Mouse (Mus musculus) testis, adult 2 months (tissue): ENCODE results near the gene 1700001P01Rik. TPM values are rescaled to one million over a fixed set of nuclear protein-coding genes. Genes with fewer than 3 reads are reported as not detected.
A peak's percentile ranks its signal among the peaks of the same experiment; 100 is the strongest.
"Not testable (repeated sequence)": the region's sequence is repeated elsewhere in the genome, so short reads cannot be mapped to it uniquely, and the experiment has no call there.

Source experiments
- H3K27ac ChIP-seq: fragments of 200-500 bp; 2 replicates; pipeline ENCODE4 v1.5.1; 2012; ENCODE audit warnings: low read depth, low read length; ENCODE audit not compliant: control insufficient read depth, insufficient read depth
- H3K27me3 ChIP-seq: fragments of 200-500 bp; 2 replicates; pipeline ENCODE4 v1.6.1; 2012; ENCODE audit warnings: mild to moderate bottlenecking, low read length, moderate library complexity; ENCODE audit not compliant: control insufficient read depth, insufficient read depth
- H3K36me3 ChIP-seq: fragments of 200-500 bp; 2 replicates; pipeline ENCODE4 v1.6.1; 2012; ENCODE audit warnings: mild to moderate bottlenecking, low read length; ENCODE audit not compliant: control insufficient read depth, insufficient read depth
- H3K4me1 ChIP-seq: fragments of 200-500 bp; 2 replicates; pipeline ENCODE4 v1.6.1; 2012; ENCODE audit warnings: low read length; ENCODE audit not compliant: control insufficient read depth, insufficient read depth
- H3K4me3 ChIP-seq: fragments of 200-500 bp; 2 replicates; pipeline ENCODE4 v1.5.1; 2012; ENCODE audit warnings: low read depth, mild to moderate bottlenecking, low read length, moderate library complexity, mixed read lengths; ENCODE audit not compliant: control insufficient read depth
- CTCF ChIP-seq: fragments of 200-500 bp; IDR thresholded peaks from 2 replicates; pipeline ENCODE4 v1.5.1; 2012; ENCODE audit warnings: low read depth, mild to moderate bottlenecking, inconsistent platforms, low read length, moderate library complexity; ENCODE audit not compliant: control insufficient read depth, insufficient read depth, insufficient replicate concordance
- POLR2A ChIP-seq: fragments of 200-500 bp; IDR thresholded peaks from 2 replicates; pipeline ENCODE4 v1.6.1; 2012; ENCODE audit warnings: low read depth, mild to moderate bottlenecking, inconsistent platforms, low read length, moderate library complexity; ENCODE audit not compliant: control insufficient read depth
- polyA plus RNA-seq: library from polyadenylated mRNA; depleted of rRNA; stranded (reverse); fragments of >200 nt; gene quantifications from 2 replicates; pipeline ENCODE4 v1.2.3, GENCODE M21; 2012; rRNA removed

Gene 1700001P01Rik
- polyA plus RNA-seq, 1 experiment, result 181 TPM

DNA sequence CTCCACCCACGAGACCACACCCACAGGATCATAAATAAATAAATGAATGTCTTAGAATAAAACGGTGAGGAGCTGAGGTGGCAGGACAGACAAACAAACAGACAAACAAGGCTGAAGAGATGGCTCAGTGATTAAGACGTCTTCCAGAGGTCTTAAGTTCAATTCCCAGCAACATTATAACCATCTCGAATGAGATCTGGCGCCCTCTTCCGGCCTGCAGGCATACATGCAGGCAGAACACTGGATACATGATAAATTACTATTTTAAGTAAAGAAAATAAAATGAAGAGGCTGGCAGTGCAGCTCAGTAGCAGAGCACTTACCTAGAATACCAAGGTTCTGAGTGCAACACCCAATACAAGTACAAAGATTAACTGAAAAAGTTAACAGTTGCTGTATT is 37.0 kb downstream of the 1700001P01Rik start:
- no peak overlapping the region for H3K27ac ChIP-seq
- H3K36me3 ChIP-seq, result no peaks in the 10 kb centered on the region
- H3K27me3 ChIP-seq, result no peaks in the 10 kb centered on the region
- TF ChIP-seq POLR2A (no peak), CTCF (peak; percentile 37; the same call in 1 of the 2 replicates)
- peaks cover 8% of the 10 kb centered on the region for H3K4me1 ChIP-seq
- H3K4me3 ChIP-seq, result no peak overlapping the region

DNA sequence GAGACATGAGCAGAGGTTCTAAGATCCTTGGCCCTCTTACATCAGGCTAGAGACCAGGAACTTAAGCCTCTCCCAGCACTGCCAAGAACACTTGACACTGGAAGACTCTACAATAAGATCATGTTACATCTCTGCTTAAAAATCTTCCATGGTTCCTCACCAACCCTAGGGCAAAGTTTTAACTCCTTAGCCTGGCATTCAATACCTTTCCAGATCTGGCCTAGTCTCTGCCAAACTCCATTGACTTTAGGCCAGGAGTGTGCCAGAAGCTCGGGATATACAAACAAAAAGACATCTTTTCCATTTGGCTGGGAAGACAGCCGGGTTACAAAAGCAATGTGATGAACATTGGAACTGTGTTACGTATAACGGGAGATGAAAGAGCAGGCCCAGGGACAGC is 38.1 kb downstream of the 1700001P01Rik start:
- Histone ChIP-seq H3K27ac (no peak overlapping the region), H3K4me3 (no peak overlapping the region), H3K36me3 (no peaks in the 10 kb centered on the region), H3K27me3 (no peaks in the 10 kb centered on the region), H3K4me1 (no peaks in the 10 kb centered on the region)
- TF ChIP-seq CTCF (no peak), POLR2A (no peak)

DNA sequence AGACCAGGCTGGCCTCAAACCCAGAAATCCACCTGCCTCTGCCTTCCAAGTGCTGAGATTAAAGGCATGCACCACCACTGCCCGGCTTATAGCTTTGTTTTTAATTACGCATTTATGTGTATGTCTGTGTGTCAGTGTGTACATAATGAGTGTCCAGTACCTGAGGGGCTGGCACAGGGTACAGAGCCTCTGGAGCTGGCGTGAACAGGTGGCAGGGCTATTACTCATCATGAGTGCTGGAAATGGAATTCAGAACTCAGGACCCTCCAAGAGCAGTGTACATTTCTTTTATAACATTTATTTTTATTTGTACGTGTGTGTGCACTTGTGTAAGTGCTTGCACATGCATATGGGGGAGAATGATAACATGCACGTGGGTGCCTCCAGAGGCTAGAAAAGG is 39.1 kb downstream of the 1700001P01Rik start:
- Histone ChIP-seq H3K27me3 (no peaks in the 10 kb centered on the region), H3K4me1 (no peaks in the 10 kb centered on the region), H3K36me3 (no peaks in the 10 kb centered on the region)

DNA sequence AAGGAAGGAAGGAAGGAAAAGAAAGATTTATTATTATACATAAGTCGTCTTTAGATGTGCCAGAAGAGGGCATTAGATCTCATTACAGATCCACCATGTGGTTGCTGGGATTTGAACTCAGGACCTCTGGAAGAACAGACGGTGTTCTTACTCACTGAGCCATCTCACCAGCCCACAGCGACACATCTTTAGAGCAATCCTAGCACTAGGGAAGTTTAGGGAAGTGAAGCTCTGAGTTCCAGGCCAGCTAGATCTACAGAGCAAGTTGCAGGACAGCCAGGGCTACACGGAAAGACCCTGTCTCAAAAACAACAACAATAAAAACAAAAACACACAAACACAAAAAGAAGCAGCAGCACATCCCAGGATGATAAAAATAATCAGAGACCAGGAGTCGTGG is 40.9 kb downstream of the 1700001P01Rik start:
- H3K27me3 ChIP-seq, H3K4me3 ChIP-seq, H3K36me3 ChIP-seq, H3K4me1 ChIP-seq, H3K27ac ChIP-seq: not testable (repeated sequence)

More for the DNA sequence above, 39.1 kb downstream of the 1700001P01Rik start:
- TF ChIP-seq POLR2A (no peak), CTCF (no peak)
- Histone ChIP-seq H3K27ac (no peak overlapping the region), H3K4me3 (no peak overlapping the region)

DNA sequence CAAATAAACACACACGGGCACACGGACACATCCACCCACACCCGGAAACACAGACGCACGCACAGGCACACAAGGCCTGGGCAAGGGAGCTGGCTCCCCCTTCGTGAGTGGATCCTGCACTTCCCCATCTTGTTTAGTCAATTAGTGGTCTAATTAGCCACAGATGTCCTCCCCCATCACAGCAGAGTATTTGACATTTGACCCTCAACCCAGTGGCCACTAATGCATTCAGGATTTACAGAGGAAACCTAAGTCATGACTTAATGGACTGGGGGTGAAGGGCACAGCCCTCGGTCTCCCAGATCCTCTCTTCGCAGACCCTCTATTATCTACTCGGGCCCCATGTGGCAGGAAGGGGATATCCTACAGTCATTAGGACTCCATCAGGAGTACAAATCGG is 42.0 kb downstream of the 1700001P01Rik start:
- Histone ChIP-seq H3K27ac (no peak overlapping the region), H3K36me3 (no peaks in the 10 kb centered on the region), H3K4me1 (no peaks in the 10 kb centered on the region), H3K27me3 (no peaks in the 10 kb centered on the region), H3K4me3 (no peak overlapping the region)
- TF ChIP-seq POLR2A (no peak), CTCF (no peak)

DNA sequence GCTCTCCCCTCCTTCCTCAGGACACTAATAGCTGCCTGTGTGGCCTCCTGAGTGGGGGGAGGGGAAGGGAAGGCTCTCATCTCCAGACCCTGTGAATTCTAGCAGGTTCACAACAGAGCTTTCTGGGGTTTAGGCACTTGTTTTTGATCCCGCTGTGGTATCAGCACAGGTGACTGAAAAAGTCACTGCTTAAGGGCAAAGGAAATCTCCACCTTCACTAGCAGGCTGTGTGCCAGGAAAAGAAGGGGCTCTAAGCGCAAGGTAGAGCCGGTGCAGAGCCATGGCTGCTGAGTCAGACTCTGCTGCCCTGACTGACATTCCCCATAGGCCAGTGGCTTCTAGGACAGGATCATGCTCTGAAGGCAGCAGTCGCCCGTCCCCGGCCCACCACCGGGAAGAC is 47.0 kb downstream of the 1700001P01Rik start:
- TF ChIP-seq POLR2A (no peak), CTCF (no peak)
- Histone ChIP-seq H3K36me3 (no peaks in the 10 kb centered on the region), H3K27me3 (no peaks in the 10 kb centered on the region), H3K27ac (no peak overlapping the region), H3K4me1 (no peaks in the 10 kb centered on the region), H3K4me3 (no peak overlapping the region)

DNA sequence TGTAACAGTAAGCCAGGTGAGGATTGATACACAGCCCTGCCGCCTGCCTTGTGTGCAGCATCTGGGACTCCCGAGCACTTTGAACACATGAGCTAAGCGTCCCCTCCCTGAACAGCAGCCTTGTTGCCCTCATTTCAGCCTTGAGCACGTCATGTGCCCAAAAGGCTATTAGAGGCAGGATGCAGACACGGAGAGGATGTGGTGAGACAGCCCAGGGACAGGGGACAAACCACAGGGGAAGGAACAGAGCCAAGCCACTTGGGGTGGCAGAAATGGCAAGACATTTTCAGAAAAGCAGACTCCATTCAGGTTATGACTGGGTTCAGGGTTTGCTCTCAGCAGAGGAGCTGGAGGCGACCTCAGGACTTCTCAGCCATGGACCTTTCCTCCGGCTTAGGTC is 47.4 kb downstream of the 1700001P01Rik start:
- TF ChIP-seq CTCF (no peak), POLR2A (no peak)
- Histone ChIP-seq H3K27me3 (no peaks in the 10 kb centered on the region), H3K27ac (no peak overlapping the region), H3K4me1 (no peaks in the 10 kb centered on the region), H3K36me3 (no peaks in the 10 kb centered on the region), H3K4me3 (no peak overlapping the region)

DNA sequence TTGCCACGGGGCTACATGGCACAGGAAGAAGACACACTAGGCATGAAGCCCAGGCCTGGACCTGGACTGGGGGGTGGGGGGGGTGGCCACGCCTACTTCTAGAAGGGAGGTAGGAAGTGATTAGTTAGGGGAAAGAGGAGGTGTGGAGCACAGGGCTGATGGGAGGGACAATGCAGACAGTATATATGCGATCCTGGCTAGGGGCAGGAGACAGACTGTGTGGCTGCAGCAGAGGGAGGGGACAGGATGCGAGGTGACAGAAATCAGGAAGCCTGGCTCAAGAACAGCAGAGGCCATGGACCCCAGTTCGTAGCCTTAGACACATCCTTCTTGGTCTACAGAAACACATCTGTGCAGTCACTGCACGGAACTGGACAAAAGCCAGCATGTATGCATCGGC is 52.0 kb downstream of the 1700001P01Rik start:
- TF ChIP-seq CTCF, result no peak
- no peak for TF ChIP-seq POLR2A
- no peaks in the 10 kb centered on the region for H3K36me3 ChIP-seq
- H3K4me1 ChIP-seq, result no peaks in the 10 kb centered on the region

More for the DNA sequence above, 52.0 kb downstream of the 1700001P01Rik start:
- Histone ChIP-seq H3K27me3 (no peaks in the 10 kb centered on the region), H3K27ac (no peak overlapping the region), H3K4me3 (no peak overlapping the region)

Other genes with a start within 250 kb of the 1700001P01Rik start
- gene Srcin1, start 199.7 kb downstream of the 1700001P01Rik start, polyA plus RNA-seq, result 35.5 and 47.1 TPM in 2 replicates
- 0.47 and 0.58 TPM in 2 replicates for gene Epop, start 146.2 kb downstream of the 1700001P01Rik start, polyA plus RNA-seq
- 7.4 and 8.2 TPM in 2 replicates for gene Mllt6, start 112.5 kb downstream of the 1700001P01Rik start, polyA plus RNA-seq
- 17.6 and 17.7 TPM in 2 replicates for gene Cisd3, start 90.1 kb downstream of the 1700001P01Rik start, polyA plus RNA-seq
- 6.4 and 8.1 TPM in 2 replicates for gene Pcgf2, start 75.4 kb downstream of the 1700001P01Rik start, polyA plus RNA-seq
- 102 and 104 TPM in 2 replicates for gene Psmb3, start 72.5 kb downstream of the 1700001P01Rik start, polyA plus RNA-seq
- 2.5 TPM in 2 replicates for gene Pip4k2b, start 31.2 kb downstream of the 1700001P01Rik start, polyA plus RNA-seq
- gene Cwc25, start 9.4 kb downstream of the 1700001P01Rik start, polyA plus RNA-seq, result 5.6 and 6.3 TPM in 2 replicates
- 120 and 126 TPM in 2 replicates for gene Rpl23, start 6.5 kb upstream of the 1700001P01Rik start, polyA plus RNA-seq
- gene Lasp1, start 23.1 kb upstream of the 1700001P01Rik start, polyA plus RNA-seq, result 21.4 and 23.1 TPM in 2 replicates
- gene B230217C12Rik, start 64.9 kb upstream of the 1700001P01Rik start, polyA plus RNA-seq, result 2.7 and 3.5 TPM in 2 replicates
- gene Fbxo47, start 108.2 kb upstream of the 1700001P01Rik start, polyA plus RNA-seq, result 19.8 and 25.8 TPM in 2 replicates
- gene Plxdc1, start 210.5 kb upstream of the 1700001P01Rik start, polyA plus RNA-seq, result 64.4 and 70.5 TPM in 2 replicates
- gene Arl5c, start 220.3 kb upstream of the 1700001P01Rik start, polyA plus RNA-seq, result 0.20 and 0.44 TPM in 2 replicates
- gene Cacnb1, start 247.1 kb upstream of the 1700001P01Rik start, polyA plus RNA-seq, result 76.7 and 79.4 TPM in 2 replicates